Mouse (Mus musculus): ENCODE data around the gene Polr2b. TPM values are rescaled to one million over a fixed set of nuclear protein-coding genes. Genes with fewer than 3 reads are reported as not detected.
A peak's percentile ranks its signal among the peaks of the same experiment; 100 is the strongest.

Polr2b gene
- polyA plus RNA-seq, 1 experiment from 2014 or later, result 109 TPM

DNA sequence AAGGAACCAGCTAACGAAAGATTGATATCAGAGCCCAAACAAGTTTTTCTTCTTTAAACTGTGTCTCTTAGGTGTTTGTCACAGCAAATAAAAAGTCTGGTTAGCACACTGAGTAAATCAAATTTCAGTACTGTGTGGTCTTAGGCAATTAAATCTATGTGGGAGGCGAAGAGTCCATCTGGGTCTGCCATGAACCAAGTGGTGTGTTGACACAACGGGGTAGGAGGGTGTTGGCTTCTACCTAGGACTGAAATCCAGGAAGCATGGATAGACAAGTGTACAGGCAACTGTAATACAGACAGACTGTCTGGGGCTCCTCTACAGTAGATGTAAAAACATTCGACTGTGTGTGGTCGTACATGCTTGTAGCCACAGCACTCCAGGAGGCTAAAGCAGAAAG is 59.4 kb downstream of the Polr2b start:
- no peak overlapping the region for H3K4me2 ChIP-seq (ENCODE audit: low read depth, low read length)
- H3K36me3 ChIP-seq (replicated peaks; ENCODE audit: control insufficient read depth, insufficient read depth, low read depth, low read length), result no peaks in the 10 kb centered on the region
- H3K9ac ChIP-seq (replicated peaks; ENCODE audit: low read length), result no peak overlapping the region
- WGBS, result 83% methylated on average over 5 of the region's 5 CpGs
- no peaks in the 10 kb centered on the region for H3K4me1 ChIP-seq (ENCODE audit: control insufficient read depth, insufficient read depth, low read length)
- H3K4me3 ChIP-seq (ENCODE audit: low read depth, low read length), result no peak overlapping the region
- no peak for DNase-seq (ENCODE audit: low spot score)
- H3K9me3 ChIP-seq (replicated peaks; ENCODE audit: control insufficient read depth, low read length), result no peaks in the 10 kb centered on the region
- no peak for ATAC-seq (replicated peaks; ENCODE audit: insufficient number of reproducible peaks, low FRiP score, low TSS enrichment, low read depth)
- no peak overlapping the region for H3K27ac ChIP-seq (replicated peaks; ENCODE audit: low read depth, low read length)
- H3K27me3 ChIP-seq (ENCODE audit: control insufficient read depth, insufficient read depth, low read length), result no peaks in the 10 kb centered on the region

DNA sequence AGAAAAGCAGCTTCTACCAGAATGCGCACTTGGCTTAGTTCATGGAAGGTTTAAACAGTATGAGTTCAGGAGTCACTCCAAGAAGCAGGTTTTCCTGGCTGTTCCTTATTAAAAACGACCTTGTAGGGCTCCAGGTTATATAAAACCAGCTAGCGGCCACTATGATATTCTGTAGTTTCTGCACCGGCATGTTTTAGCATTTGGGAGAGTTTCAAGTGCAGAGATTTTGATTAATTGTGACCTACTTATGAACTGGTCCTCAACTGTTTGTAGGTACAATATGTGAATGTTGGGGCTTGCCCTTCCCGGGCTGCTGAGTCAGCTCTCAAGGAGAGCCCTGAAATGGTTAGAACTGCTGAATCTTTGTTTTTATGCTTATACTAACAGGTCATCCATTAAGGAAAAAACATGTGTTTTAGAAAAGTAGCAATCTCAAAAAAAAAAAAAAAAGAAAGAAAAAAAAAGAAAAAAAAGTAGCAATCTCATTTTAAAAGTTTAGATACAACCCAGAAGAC is 60.5 kb downstream of the Polr2b start:
- no peaks in the 10 kb centered on the region for H3K9me3 ChIP-seq (replicated peaks; ENCODE audit: control insufficient read depth, low read length)
- WGBS, result 81% methylated on average over 5 of the region's 5 CpGs
- H3K36me3 ChIP-seq (replicated peaks; ENCODE audit: control insufficient read depth, insufficient read depth, low read depth, low read length), result no peaks in the 10 kb centered on the region
- H3K27me3 ChIP-seq (ENCODE audit: control insufficient read depth, insufficient read depth, low read length), result no peaks in the 10 kb centered on the region
- H3K4me2 ChIP-seq (ENCODE audit: low read depth, low read length), result no peak overlapping the region
- ATAC-seq (replicated peaks; ENCODE audit: insufficient number of reproducible peaks, low FRiP score, low TSS enrichment, low read depth) (no peak), DNase-seq (ENCODE audit: low spot score) (no peak)
- H3K27ac ChIP-seq (replicated peaks; ENCODE audit: low read depth, low read length), result no peak overlapping the region
- H3K4me3 ChIP-seq (ENCODE audit: low read depth, low read length), result no peak overlapping the region
- H3K4me1 ChIP-seq (ENCODE audit: control insufficient read depth, insufficient read depth, low read length), result no peaks in the 10 kb centered on the region
- H3K9ac ChIP-seq (replicated peaks; ENCODE audit: low read length), result no peak overlapping the region

DNA sequence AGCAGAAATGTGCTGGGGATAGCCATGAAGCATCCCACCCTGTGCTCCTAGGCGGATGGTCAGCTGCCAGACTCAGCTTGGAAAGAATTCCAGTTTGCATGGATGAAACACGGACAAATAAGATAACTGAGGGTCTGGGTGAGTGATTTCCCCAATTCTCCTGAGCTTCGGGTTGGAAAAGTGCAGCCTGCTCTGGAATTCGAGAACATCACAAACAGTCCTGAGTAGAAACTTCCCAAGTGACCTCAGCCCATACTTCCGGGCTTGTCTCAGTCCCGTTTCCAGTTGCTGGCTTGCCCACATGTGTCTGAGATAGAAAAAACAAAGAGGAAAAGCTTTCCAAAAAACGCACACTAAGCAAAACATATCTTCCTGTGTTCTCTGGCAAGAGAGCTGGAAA is 62.3 kb downstream of the Polr2b start:
- Histone ChIP-seq H3K9ac (replicated peaks; ENCODE audit: low read length) (no peak overlapping the region), H3K36me3 (replicated peaks; ENCODE audit: control insufficient read depth, insufficient read depth, low read depth, low read length) (no peaks in the 10 kb centered on the region), H3K27ac (replicated peaks; ENCODE audit: low read depth, low read length) (no peak overlapping the region), H3K27me3 (ENCODE audit: control insufficient read depth, insufficient read depth, low read length) (no peaks in the 10 kb centered on the region), H3K4me2 (ENCODE audit: low read depth, low read length) (no peak overlapping the region), H3K9me3 (replicated peaks; ENCODE audit: control insufficient read depth, low read length) (no peaks in the 10 kb centered on the region), H3K4me3 (ENCODE audit: low read depth, low read length) (no peak overlapping the region), H3K4me1 (ENCODE audit: control insufficient read depth, insufficient read depth, low read length) (no peaks in the 10 kb centered on the region)
- DNase-seq (ENCODE audit: low spot score) (no peak), ATAC-seq (replicated peaks; ENCODE audit: insufficient number of reproducible peaks, low FRiP score, low TSS enrichment, low read depth) (no peak)
- 74% methylated on average over 7 of the region's 7 CpGs for WGBS

DNA sequence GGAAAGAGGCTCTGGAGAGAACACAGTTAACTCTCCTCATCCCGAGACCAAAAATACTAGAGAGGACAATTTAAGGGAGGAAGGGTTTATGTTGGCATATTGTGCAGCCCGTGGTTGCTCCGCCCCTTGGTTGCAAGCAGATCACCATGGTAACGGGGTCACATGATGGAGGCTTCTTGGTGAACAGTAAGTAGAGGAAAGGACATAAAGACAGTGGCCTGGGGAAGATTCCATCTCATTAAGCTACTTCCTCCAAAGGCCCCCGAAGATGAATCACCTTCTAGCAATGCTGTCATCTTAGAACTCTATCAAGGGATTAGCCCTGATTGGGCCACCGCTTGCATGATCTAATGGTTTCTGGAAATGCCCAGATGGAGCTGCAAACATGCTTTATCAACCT is 62.8 kb downstream of the Polr2b start:
- DNase-seq (ENCODE audit: low spot score) (no peak), ATAC-seq (replicated peaks; ENCODE audit: insufficient number of reproducible peaks, low FRiP score, low TSS enrichment, low read depth) (no peak)
- H3K4me2 ChIP-seq (ENCODE audit: low read depth, low read length), result no peak overlapping the region
- no peak overlapping the region for H3K9ac ChIP-seq (replicated peaks; ENCODE audit: low read length)
- no peaks in the 10 kb centered on the region for H3K4me1 ChIP-seq (ENCODE audit: control insufficient read depth, insufficient read depth, low read length)
- no peak overlapping the region for H3K4me3 ChIP-seq (ENCODE audit: low read depth, low read length)
- no peaks in the 10 kb centered on the region for H3K36me3 ChIP-seq (replicated peaks; ENCODE audit: control insufficient read depth, insufficient read depth, low read depth, low read length)
- no peaks in the 10 kb centered on the region for H3K27me3 ChIP-seq (ENCODE audit: control insufficient read depth, insufficient read depth, low read length)
- 69% methylated on average over 6 of the region's 6 CpGs for WGBS
- H3K9me3 ChIP-seq (replicated peaks; ENCODE audit: control insufficient read depth, low read length), result no peaks in the 10 kb centered on the region
- no peak overlapping the region for H3K27ac ChIP-seq (replicated peaks; ENCODE audit: low read depth, low read length)

DNA sequence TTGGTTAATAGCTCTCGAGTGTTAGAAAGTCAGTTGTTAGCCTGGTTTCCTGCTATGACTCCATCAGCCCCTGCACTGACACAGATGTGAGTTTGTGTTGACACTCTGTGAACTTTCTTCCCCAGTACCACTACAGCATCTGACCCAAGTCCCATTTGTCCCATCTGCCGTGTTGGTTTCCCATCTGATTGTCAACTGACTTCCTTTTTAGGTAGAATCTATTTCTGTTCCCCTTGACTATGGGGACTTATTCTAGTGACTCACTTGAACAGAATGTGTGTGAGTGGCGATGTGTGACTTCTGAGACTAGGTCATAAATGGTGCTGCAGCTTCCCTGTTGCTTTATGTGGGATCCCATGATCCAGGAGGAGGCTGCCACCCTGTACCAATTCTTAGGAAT is 65.0 kb downstream of the Polr2b start:
- Histone ChIP-seq H3K4me1 (ENCODE audit: control insufficient read depth, insufficient read depth, low read length) (no peaks in the 10 kb centered on the region; the same call in 1 of the 2 replicates), H3K27me3 (ENCODE audit: control insufficient read depth, insufficient read depth, low read length) (no peaks in the 10 kb centered on the region), H3K4me2 (ENCODE audit: low read depth, low read length) (no peak overlapping the region), H3K4me3 (ENCODE audit: low read depth, low read length) (no peak overlapping the region), H3K36me3 (replicated peaks; ENCODE audit: control insufficient read depth, insufficient read depth, low read depth, low read length) (no peaks in the 10 kb centered on the region), H3K9me3 (replicated peaks; ENCODE audit: control insufficient read depth, low read length) (no peaks in the 10 kb centered on the region), H3K9ac (replicated peaks; ENCODE audit: low read length) (no peak overlapping the region), H3K27ac (replicated peaks; ENCODE audit: low read depth, low read length) (no peak overlapping the region)
- DNase-seq (ENCODE audit: low spot score) (no peak), ATAC-seq (replicated peaks; ENCODE audit: insufficient number of reproducible peaks, low FRiP score, low TSS enrichment, low read depth) (no peak)
- 72% methylated on average over 3 of the region's 3 CpGs for WGBS

DNA sequence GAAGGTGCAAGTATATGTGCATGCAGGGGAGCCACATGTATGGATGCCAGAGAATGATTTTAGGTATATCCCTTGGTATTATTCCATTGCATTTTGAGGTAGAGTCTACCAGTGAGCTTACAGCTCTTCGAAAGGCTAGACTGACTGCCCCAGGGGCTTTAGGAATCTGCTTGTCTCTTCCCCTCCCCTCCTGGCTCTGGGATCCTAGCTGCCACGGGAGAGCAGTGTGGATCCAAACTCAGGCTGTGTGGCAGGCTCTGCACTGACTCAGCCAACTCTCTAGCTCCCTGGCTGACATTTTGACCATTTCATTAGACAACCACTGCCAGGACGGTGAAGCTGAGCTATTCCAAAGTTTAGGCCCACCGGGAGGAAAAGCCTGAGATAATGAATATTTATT is 65.6 kb downstream of the Polr2b start:
- Histone ChIP-seq H3K27ac (replicated peaks; ENCODE audit: low read depth, low read length) (no peak overlapping the region), H3K9me3 (replicated peaks; ENCODE audit: control insufficient read depth, low read length) (no peaks in the 10 kb centered on the region), H3K4me1 (ENCODE audit: control insufficient read depth, insufficient read depth, low read length) (no peaks in the 10 kb centered on the region; the same call in 1 of the 2 replicates), H3K27me3 (ENCODE audit: control insufficient read depth, insufficient read depth, low read length) (no peaks in the 10 kb centered on the region), H3K4me2 (ENCODE audit: low read depth, low read length) (no peak overlapping the region), H3K36me3 (replicated peaks; ENCODE audit: control insufficient read depth, insufficient read depth, low read depth, low read length) (no peaks in the 10 kb centered on the region), H3K9ac (replicated peaks; ENCODE audit: low read length) (no peak overlapping the region), H3K4me3 (ENCODE audit: low read depth, low read length) (no peak overlapping the region)
- 75% methylated on average over 4 of the region's 4 CpGs for WGBS
- ATAC-seq (replicated peaks; ENCODE audit: insufficient number of reproducible peaks, low FRiP score, low TSS enrichment, low read depth), result no peak
- no peak for DNase-seq (ENCODE audit: low spot score)

DNA sequence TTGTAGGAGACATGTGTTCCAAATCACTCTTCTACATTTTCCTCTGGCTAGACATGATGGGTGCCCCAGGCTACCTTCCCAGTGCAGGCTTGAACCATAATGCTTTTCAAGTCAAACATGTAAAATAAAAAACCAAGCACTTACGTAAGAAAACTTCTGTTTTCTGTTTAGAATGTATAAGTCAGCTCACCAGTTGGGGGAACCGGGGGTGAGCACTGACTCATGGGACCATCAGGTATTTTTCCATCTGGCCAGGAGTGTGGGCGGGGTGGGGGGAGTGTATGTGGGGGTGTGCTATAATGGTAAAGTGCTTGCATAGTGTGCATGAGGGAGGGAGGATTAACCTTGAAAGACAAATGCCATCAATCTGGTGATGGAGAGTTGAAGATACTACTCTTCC is 68.1 kb downstream of the Polr2b start:
- Histone ChIP-seq H3K27me3 (ENCODE audit: control insufficient read depth, insufficient read depth, low read length) (no peaks in the 10 kb centered on the region), H3K4me2 (ENCODE audit: low read depth, low read length) (no peak overlapping the region), H3K9ac (replicated peaks; ENCODE audit: low read length) (no peak overlapping the region), H3K9me3 (replicated peaks; ENCODE audit: control insufficient read depth, low read length) (no peaks in the 10 kb centered on the region), H3K27ac (replicated peaks; ENCODE audit: low read depth, low read length) (no peak overlapping the region), H3K4me3 (ENCODE audit: low read depth, low read length) (no peak overlapping the region), H3K4me1 (ENCODE audit: control insufficient read depth, insufficient read depth, low read length) (no peaks in the 10 kb centered on the region; the same call in 1 of the 2 replicates), H3K36me3 (replicated peaks; ENCODE audit: control insufficient read depth, insufficient read depth, low read depth, low read length) (no peaks in the 10 kb centered on the region)
- 84% methylated on average over 3 of the region's 3 CpGs for WGBS
- ATAC-seq (replicated peaks; ENCODE audit: insufficient number of reproducible peaks, low FRiP score, low TSS enrichment, low read depth) (no peak), DNase-seq (ENCODE audit: low spot score) (no peak)

DNA sequence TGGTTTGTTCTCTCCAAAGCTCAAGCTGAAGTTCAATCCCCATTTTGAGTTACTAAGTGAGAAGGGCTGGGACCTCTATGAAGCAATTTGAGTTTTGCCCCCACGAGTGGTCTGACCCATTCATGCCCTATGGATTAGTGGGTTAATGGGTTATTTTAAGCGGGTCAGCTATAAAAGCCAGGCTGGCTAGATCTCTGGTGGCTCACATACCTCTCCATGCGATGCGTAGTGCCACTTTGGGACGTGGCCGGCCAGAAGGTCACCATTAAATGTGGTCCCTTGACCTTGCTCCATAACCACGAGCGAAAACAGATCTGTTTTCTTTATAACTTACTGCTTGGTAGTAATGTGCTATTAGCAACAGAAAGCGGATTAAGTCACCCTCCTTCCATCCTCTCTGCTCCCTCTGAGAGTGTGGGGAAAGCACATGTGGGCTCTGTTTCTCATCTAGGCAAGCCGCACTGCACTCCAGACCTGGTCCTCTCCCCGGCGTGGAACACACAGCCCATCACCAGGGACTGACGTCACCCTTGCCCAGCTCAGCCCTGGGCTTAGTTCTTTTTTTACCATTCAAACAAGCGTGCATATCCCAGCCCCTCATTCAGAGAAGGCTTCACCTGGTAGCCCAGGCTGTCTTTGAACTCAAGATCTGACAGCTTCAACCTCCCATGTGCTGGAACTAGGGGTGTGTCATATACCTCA is 69.6 kb downstream of the Polr2b start:
- no peak for DNase-seq (ENCODE audit: low spot score)
- Histone ChIP-seq H3K27ac (replicated peaks; ENCODE audit: low read depth, low read length) (no peak overlapping the region), H3K27me3 (ENCODE audit: control insufficient read depth, insufficient read depth, low read length) (no peaks in the 10 kb centered on the region), H3K36me3 (replicated peaks; ENCODE audit: control insufficient read depth, insufficient read depth, low read depth, low read length) (no peaks in the 10 kb centered on the region), H3K4me1 (ENCODE audit: control insufficient read depth, insufficient read depth, low read length) (no peaks in the 10 kb centered on the region; the same call in 1 of the 2 replicates), H3K4me2 (ENCODE audit: low read depth, low read length) (no peak overlapping the region), H3K9me3 (replicated peaks; ENCODE audit: control insufficient read depth, low read length) (no peaks in the 10 kb centered on the region), H3K4me3 (ENCODE audit: low read depth, low read length) (no peak overlapping the region), H3K9ac (replicated peaks; ENCODE audit: low read length) (no peak overlapping the region)
- ATAC-seq (replicated peaks; ENCODE audit: insufficient number of reproducible peaks, low FRiP score, low TSS enrichment, low read depth), result peak; percentile 75
- 46% methylated on average over 14 of the region's 14 CpGs for WGBS
